Mouse (Mus musculus) embryonic fibroblast, embryonic 13.5 days (primary cell): ENCODE measurements around the gene Efs. TPM values are rescaled to one million over a fixed set of nuclear protein-coding genes. Genes with fewer than 3 reads are reported as not detected.

ENCODE experiments used
- H3K27ac ChIP-seq: 2 replicates; pipeline ENCODE4 v1.5.1; 2012; ENCODE audit warnings: low read length, control low read depth, inconsistent platforms; ENCODE audit not compliant: insufficient read depth
- H3K4me1 ChIP-seq: 2 replicates; pipeline ENCODE4 v1.6.1; 2011; ENCODE audit warnings: low read length; ENCODE audit not compliant: control insufficient read depth, insufficient read depth
- H3K4me3 ChIP-seq: 2 replicates; pipeline ENCODE4 v1.5.1; 2011; ENCODE audit warnings: mild to moderate bottlenecking, control low read depth, low read length; ENCODE audit not compliant: insufficient read depth
- CTCF ChIP-seq: IDR thresholded peaks from 2 replicates; pipeline ENCODE4 v1.5.1; 2011; ENCODE audit warnings: mild to moderate bottlenecking, control low read depth, low read length, moderate library complexity, borderline replicate concordance; ENCODE audit not compliant: insufficient read depth
- POLR2A ChIP-seq: IDR thresholded peaks from 2 replicates; pipeline ENCODE4 v1.6.1; 2011; ENCODE audit warnings: low read depth, mild to moderate bottlenecking, control low read depth, low read length, moderate library complexity
- polyA plus RNA-seq: library from polyadenylated mRNA; stranded (reverse); fragments of >200 nt; gene quantifications from 2 replicates; pipeline ENCODE4 v1.2.4, GENCODE M21; 2011; ENCODE audit warnings: low read depth; ENCODE audit not compliant: missing spikeins, insufficient read length

The Efs gene
- polyA plus RNA-seq, 1 experiment: 26.9 TPM

DNA sequence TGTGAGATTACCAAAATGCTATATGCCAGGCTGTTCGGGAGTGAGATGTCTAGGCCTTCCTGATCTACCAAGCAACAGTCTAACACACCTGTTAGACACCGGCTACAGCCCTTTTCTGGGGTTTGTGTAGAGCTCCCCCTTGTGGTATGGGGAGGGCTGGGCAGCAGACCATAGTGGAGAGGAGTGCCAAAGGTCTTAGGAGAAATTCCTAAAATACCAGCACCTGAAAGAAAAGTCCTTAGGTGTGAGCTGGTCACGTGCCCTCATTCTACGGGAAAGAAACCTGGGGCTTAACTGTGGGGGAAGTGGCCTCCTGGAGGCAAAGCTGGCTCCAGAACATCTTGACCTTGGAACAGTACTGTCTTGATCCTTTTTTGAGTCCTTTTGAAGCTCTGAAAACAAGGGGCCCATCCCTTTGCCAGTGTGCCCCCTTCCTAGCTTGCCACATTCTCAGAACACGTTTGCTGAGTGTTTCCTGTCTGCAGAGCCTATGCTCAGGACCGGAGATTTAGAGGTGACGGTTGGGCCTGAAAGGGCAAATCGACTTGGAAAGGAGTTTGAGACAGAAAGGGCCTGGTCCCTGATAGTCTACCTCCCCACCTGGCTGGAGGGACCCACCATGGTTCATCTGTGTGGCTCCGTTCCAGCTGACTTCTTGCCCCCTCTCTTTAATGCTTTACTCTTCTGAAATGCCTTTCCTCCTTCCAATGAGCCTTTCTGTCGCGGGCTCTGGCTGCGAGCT is 13.7 kb upstream of the Efs start:
- no peaks in the 10 kb centered on the region for H3K4me1 ChIP-seq
- no peak overlapping the region for H3K27ac ChIP-seq
- TF ChIP-seq POLR2A (no peak), CTCF (peak; percentile 46; the same call in 1 of the 2 replicates)
- no peak overlapping the region for H3K4me3 ChIP-seq

DNA sequence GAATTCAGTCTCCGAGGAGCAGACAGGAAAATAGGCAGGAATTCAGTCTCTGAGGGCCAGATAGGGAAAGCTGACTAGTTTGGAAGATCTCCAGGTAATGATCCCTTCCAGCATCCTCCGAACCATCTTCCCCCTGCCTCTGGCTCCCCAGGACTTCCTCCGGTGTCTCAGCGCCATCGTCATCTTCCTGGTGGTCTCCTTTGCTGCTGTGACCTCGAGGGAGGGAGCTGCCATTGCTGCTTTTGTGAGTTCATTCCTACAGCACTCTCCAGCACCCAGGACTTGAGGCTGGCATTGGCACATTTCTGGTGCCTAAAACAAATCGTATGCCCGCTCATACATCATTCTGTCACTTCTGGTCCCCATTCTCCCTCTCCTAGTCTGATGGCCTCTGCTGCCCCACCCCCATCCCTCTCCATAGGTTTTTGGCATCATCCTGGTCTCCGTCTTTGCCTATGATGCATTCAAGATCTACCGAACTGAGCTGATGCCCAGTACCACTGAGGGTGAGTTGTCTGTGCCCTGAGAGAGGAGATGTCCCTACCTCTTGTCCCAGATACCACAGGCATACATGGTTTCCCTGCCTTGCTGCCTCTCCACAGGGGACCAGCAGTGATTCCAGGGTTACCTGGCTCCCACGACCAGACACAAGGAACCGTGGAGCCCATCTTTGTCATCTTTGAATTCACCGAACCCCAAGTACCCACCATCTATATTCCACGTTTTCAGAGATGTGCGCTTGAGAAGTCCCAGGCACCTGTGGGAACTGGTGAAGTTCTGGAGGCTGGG is 12.7 kb upstream of the Efs start:
- Histone ChIP-seq H3K4me3 (no peak overlapping the region), H3K27ac (no peak overlapping the region), H3K4me1 (no peaks in the 10 kb centered on the region)
- TF ChIP-seq POLR2A (no peak), CTCF (no peak)

DNA sequence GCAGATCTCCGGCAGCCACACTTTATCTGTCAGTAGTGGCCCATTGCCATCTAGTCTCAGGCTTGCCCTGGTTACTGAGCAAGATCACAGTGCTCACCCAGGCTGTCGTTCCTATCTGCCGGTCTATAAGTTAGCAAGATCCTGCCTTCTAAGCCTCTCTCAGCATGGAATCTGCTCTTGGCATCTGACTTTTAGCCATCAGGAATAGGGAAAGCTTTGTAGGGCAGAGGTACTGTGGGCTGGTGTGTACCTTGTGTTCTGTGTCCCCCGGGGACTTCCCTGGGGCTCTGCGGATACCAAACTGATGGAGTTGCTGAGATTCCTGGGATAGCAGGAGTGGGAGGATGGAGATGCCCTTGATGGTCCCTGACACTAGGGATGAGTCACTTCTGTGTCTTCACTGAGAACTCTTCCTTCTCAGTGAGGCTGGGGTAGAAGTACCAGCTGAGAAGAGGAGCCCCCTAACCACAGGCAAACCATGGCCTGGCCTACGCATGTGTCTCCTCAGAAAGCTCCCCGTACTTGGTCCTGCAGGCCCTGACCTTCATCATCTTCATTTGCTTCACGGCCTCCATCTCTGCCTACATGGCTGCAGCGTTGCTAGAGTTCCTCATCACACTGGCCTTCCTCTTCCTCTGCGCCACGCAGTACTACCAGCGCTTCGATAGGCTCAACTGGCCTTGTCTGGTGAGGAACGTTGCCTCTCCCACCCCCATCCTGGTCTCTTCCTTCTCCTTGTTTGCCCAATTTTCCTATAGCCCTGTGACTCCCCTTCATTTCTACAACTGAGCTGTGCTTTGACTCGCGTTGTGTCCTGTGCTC is 11.6 kb upstream of the Efs start:
- Histone ChIP-seq H3K27ac (no peak overlapping the region), H3K4me1 (no peaks in the 10 kb centered on the region), H3K4me3 (no peak overlapping the region)
- TF ChIP-seq POLR2A: no peak
- TF ChIP-seq CTCF: no peak

DNA sequence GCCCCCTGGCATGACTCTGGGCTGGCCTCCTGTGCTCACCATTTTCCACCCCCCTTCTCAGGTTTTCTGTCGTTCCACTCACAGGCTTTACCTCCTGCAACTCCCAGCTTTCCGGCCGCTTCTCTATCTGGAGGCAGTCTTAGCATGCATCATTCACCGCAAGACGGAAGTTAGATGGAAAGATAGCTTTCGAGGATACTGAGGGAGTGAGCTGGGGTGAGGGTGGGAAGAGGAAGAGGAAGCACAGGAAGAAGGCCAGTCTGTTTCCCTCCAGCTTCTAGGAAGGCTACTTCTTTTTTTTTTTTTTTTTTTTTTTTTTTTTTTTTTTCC is 10.9 kb upstream of the Efs start:
- no peak for TF ChIP-seq CTCF
- no peak for TF ChIP-seq POLR2A
- no peak overlapping the region for H3K4me3 ChIP-seq

DNA sequence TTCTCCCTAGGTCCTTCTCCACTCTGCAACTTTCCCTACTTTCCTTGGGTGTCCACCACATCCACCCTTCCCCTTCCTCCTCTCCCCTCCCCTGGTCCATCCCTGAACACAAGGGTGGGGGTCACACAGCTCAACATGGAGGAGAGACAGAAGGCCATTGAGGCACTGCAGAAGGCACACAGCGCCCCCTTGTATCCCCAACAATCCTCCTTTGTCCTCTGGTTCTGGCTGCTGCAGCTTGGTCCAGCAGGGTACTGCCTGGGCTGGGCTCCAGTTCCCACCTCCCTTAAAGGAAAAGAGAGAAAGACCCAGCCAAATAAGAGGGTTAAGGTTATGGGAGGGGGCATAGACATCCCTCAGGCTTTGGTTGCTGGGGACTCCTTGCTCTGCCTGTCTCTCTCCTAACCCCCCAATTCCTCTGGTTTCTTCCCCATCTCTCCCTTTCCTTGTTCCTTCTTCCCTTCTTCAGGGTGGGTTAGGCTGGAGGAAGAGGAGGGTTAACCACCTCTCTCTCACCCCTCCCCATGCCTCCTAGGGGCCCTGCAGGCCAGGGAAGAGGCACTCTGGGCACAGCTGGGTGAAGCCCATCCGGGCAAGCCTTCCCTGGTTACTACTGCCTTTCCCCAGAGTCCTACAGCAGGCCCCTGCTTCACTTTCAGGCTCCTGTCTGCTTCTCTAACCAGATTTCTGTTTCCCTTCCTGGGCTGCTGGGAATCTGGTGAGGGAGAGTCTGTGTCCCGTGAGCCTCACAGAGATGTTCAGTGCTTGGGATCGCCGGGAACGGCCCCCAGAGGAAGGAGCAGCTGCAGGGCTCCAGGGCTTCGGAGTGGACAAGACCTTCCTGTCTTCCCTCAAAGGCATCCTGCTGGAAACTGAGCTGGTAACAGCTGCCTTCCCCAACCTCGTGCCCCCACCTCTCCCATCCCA is 10.2 kb upstream of the Efs start, which contains the start of gene Cmtm5:
Gene Cmtm5, plus strand, starts transcription at position 358 of the 927 bp plus-strand sequence.
- Histone ChIP-seq H3K4me3 (no peak within 1 kb of the TSS), H3K4me1 (no peaks in the 10 kb centered on the region), H3K27ac (no peak within 1 kb of the TSS)
- TF ChIP-seq POLR2A (no peak), CTCF (no peak)

More for the DNA sequence above, 10.9 kb upstream of the Efs start:
- H3K4me1 ChIP-seq: no peaks in the 10 kb centered on the region
- H3K27ac ChIP-seq: no peak overlapping the region

DNA sequence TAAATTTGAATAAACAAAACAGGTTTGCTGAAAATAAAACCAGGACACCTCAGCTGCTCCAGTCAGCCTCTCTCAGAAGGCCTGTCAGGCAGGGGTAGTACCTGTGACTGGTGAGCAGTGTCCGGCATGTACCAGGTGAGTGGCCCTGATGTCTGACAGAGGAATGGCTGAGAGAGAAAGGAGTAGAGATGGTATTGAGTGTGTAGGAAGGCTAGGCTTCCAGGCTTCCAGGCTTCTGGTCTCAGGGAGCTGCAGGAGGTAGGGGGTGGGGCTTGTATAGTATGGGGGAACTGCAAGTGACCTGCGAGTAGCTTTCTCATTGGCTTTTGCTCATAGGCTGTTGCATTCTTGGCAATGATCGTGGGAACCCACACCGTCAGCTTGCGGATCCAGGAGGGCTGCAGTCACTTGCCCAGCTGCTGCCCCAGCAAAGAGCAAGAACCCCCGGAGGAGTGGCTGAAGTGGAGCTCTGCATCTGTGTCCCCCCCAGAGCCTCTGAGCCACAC is 6.8 kb upstream of the Efs start, which contains the start of gene Il25:
Gene Il25, plus strand, starts transcription at position 51 of the 506 bp plus-strand sequence.
- no peak for TF ChIP-seq CTCF
- no peak for TF ChIP-seq POLR2A
- Histone ChIP-seq H3K4me3 (no peak within 1 kb of the TSS), H3K27ac (no peak within 1 kb of the TSS), H3K4me1 (peaks cover 6% of the 10 kb centered on the region; the same call in 1 of the 2 replicates)

DNA sequence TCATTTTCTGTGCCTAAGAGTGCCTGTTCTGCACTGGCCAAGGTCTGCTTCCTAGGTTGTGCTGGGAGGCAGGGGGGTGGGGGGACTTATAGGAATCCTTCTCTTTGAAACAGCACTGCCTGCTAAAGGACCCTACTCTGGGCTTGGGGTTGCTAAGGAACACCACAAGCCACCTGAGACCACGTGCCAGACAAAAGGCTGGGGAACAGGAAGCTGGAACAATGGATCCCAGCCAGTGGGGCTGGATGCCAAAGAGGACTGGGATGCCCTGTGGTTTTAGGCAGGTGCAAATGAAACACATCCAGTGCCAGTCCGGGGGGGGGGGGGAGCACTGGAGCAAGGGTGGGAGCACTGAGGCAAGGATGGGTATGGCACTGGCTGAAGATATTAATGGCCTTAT is 4.5 kb upstream of the Efs start:
- peaks cover 6% of the 10 kb centered on the region; the same call in 1 of the 2 replicates for H3K4me1 ChIP-seq
- TF ChIP-seq CTCF (no peak), POLR2A (no peak)
- peak overlapping the region; percentile 50; the same call in 1 of the 2 replicates for H3K27ac ChIP-seq
- no peak overlapping the region for H3K4me3 ChIP-seq

DNA sequence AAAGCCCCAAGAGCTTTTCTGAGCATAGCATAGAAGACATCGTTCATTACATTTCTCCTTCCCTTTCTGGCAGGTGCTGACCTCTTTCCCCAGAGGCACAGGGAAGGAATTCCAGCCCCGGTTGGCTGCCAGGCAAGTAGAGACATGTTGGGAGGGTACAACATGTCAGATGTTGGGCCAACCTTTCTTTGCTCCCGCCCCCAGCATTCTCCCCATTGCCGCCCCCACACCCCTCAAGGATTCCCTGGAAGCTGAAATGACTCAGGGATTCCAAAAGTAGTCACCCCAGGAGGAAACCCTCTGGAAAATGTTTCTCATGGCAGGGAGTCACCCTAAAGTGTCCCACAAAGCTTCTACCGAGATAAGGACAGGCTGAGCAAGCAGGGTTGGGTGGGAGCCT is 3.9 kb upstream of the Efs start:
- Histone ChIP-seq H3K4me3 (no peak overlapping the region), H3K27ac (peak overlapping the region; percentile 50; the same call in 1 of the 2 replicates), H3K4me1 (peaks cover 6% of the 10 kb centered on the region; the same call in 1 of the 2 replicates)
- TF ChIP-seq POLR2A (no peak), CTCF (no peak)
